Mouse (Mus musculus) embryonic facial prominence, embryonic 11.5 days (tissue): ENCODE results near the gene Acot11. TPM values are rescaled to one million over a fixed set of nuclear protein-coding genes. Genes with fewer than 3 reads are reported as not detected.
A peak's percentile ranks its signal among the peaks of the same experiment; 100 is the strongest.

Experiments
- ATAC-seq: fragments of 200-750 bp; cut with Nextera tagmentation; replicated peaks from 2 replicates; pipeline ENCODE4 v1.8.0; 2017; ENCODE audit warnings: low read depth; ENCODE audit not compliant: insufficient number of reproducible peaks, low FRiP score, low TSS enrichment
- DNase-seq: peaks from one replicate; pipeline ENCODE4 v3.0.0-alpha.2; 2015; ENCODE audit warnings: low spot score
- H3K27ac ChIP-seq: fragments of 300-500 bp; sonication (generic); replicated peaks from 2 replicates; pipeline ENCODE4 v1.5.1; 2014; ENCODE audit warnings: mild to moderate bottlenecking, low read depth, low read length, control low read depth
- H3K27me3 ChIP-seq: fragments of 300-500 bp; sonication (generic); 2 replicates; pipeline ENCODE4 v1.6.1; 2014; ENCODE audit warnings: mild to moderate bottlenecking, low read length, moderate library complexity, mixed read lengths; ENCODE audit not compliant: control insufficient read depth, insufficient read depth
- H3K36me3 ChIP-seq: fragments of 300-500 bp; sonication (generic); replicated peaks from 2 replicates; pipeline ENCODE4 v1.6.1; 2014; ENCODE audit warnings: low read depth, mild to moderate bottlenecking, low read length, moderate library complexity, mixed read lengths; ENCODE audit not compliant: control insufficient read depth, insufficient read depth
- H3K4me1 ChIP-seq: fragments of 300-500 bp; sonication (generic); 2 replicates; pipeline ENCODE4 v1.6.1; 2014; ENCODE audit warnings: low read length, mixed read lengths; ENCODE audit not compliant: control insufficient read depth, insufficient read depth
- H3K4me2 ChIP-seq: fragments of 300-500 bp; sonication (generic); 2 replicates; pipeline ENCODE4 v1.6.1; 2014; ENCODE audit warnings: low read depth, mild to moderate bottlenecking, control low read depth, low read length, moderate library complexity
- H3K4me3 ChIP-seq: fragments of 300-500 bp; sonication (generic); 2 replicates; pipeline ENCODE4 v1.5.1; 2014; ENCODE audit warnings: low read depth, low read length, control low read depth
- H3K9ac ChIP-seq: fragments of 300-500 bp; sonication (generic); replicated peaks from 2 replicates; pipeline ENCODE4 v1.6.1; 2014; ENCODE audit warnings: mild to moderate bottlenecking, control low read depth, low read length
- H3K9me3 ChIP-seq: fragments of 300-500 bp; sonication (generic); replicated peaks from 2 replicates; pipeline ENCODE4 v1.6.1; 2016; ENCODE audit warnings: mild to moderate bottlenecking, low read length, inconsistent platforms, mixed read lengths; ENCODE audit not compliant: control insufficient read depth
- WGBS: fragments of 180-500 bp; shearing (Covaris S2); extraction: QIAGEN DNeasy Blood & Tissue Kit; methylation state at CpG from one replicate; pipeline ENCODE4 v1.1.7; 2014; 5-methylcytosine and 5-hydroxymethylcytosine counted together
- polyA plus RNA-seq: library from polyadenylated mRNA; unstranded; fragments of >200 nt; fragmentation: Nextera tagmentation; extraction: Ambion mirVana; gene quantifications from 2 replicates; pipeline ENCODE4 v1.2.1, GENCODE M21; 2014

The Acot11 gene
- polyA plus RNA-seq, 1 experiment from 2014 or later = 1.1 TPM

DNA sequence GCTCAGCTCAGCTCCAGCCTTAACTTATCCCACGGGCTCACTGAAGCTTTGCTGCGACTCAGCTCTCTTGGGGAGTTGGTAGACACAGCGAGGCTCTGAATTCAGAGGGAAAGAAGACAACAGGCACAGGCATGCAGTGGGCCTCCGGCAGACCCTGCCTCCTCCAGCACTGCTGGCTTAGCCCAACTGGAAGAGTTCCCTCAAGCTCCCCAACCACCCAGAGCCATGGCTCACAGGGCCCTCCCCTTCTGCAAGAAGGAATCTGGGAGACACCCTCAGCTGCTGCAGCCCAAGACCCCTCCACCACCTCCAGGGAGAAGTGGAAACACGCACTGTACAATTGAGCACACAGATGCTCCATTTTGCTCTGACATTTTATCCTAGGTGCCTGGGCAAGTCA, 20.4 kb upstream of the Acot11 start:
- no peaks in the 10 kb centered on the region for H3K27me3 ChIP-seq

DNA sequence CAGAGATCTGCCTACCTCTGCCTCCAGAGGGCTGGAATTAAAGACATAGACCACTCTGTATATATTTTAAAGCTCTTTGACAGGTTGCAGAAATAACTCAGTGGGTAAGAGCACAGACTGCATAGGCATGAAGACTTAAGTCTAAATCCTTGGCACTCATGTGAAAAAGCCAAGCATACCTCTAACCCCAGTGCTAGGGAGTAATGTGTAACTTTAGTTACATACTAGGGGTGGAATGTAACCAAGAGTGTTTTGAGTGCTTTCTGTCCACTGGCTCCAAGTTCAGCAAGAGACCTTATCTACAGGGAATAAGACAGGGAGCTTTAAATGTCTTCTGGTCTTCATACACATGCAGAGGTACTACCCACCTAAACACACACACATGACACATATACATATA, 14.6 kb upstream of the Acot11 start:
- no peaks in the 10 kb centered on the region for H3K4me1 ChIP-seq
- H3K36me3 ChIP-seq = no peaks in the 10 kb centered on the region
- no peak for ATAC-seq
- no peak overlapping the region for H3K9ac ChIP-seq
- no peaks in the 10 kb centered on the region for H3K27me3 ChIP-seq
- no peak for DNase-seq
- no peaks in the 10 kb centered on the region for H3K9me3 ChIP-seq
- H3K4me2 ChIP-seq = no peak overlapping the region
- no peak overlapping the region for H3K27ac ChIP-seq
- H3K4me3 ChIP-seq = no peak overlapping the region

More for the DNA sequence above, 20.4 kb upstream of the Acot11 start:
- Histone ChIP-seq H3K4me1 (peaks cover 5% of the 10 kb centered on the region), H3K9me3 (no peaks in the 10 kb centered on the region), H3K4me2 (no peak overlapping the region), H3K27ac (no peak overlapping the region), H3K4me3 (no peak overlapping the region), H3K9ac (no peak overlapping the region), H3K36me3 (no peaks in the 10 kb centered on the region)
- no peak for ATAC-seq
- DNase-seq = no peak
- WGBS = 66% methylated on average over 5 of the region's 5 CpGs

DNA sequence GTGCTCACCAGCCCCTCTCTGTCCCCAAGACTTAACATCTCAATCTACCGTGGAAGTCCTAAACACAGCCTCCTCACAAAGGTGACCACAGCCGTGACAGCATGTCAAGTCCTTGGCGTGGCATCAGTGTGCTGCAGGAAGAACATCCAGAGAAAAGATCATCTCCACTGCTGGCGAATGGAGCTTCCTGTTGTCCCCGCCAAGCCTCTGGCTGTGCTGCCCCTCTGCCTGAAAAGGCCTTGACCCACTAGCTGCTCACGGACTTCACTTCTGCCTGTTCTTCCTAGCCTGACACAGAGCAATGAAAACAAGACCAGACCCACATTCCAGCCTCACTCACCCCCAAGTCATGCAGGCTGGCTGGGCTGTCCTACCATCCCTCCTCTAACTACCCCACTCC, 13.5 kb upstream of the Acot11 start:
- Histone ChIP-seq H3K9me3 (no peaks in the 10 kb centered on the region), H3K36me3 (no peaks in the 10 kb centered on the region), H3K9ac (no peak overlapping the region), H3K4me1 (no peaks in the 10 kb centered on the region), H3K4me3 (no peak overlapping the region), H3K27me3 (no peaks in the 10 kb centered on the region), H3K27ac (no peak overlapping the region), H3K4me2 (no peak overlapping the region)
- ATAC-seq (no peak), DNase-seq (no peak)
- 72% methylated on average over 6 of the region's 6 CpGs for WGBS

DNA sequence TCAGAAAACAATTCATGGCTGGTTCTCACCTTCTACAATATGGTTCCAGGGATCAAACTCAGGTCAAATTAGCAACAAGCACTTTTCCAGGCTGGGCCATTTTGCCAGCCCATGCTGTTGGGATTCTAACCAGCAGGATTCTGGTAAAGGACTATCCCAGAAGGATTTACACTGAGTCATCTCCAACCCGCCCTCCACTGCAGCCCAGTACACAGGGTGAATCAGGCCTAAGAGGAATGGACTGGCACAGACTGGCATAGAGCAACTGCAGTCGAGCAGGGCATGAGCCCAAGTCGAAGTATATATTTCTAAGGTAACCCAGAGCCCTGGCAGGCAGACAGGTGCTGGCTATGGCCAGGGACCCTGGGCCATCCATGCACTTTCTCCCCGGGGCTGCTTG, 12.2 kb upstream of the Acot11 start:
- WGBS = 92% methylated on average over 4 of the region's 4 CpGs
- Histone ChIP-seq H3K9me3 (no peaks in the 10 kb centered on the region), H3K36me3 (no peaks in the 10 kb centered on the region), H3K4me1 (no peaks in the 10 kb centered on the region), H3K4me3 (no peak overlapping the region), H3K27me3 (no peaks in the 10 kb centered on the region), H3K4me2 (no peak overlapping the region), H3K27ac (no peak overlapping the region), H3K9ac (no peak overlapping the region)
- ATAC-seq (no peak), DNase-seq (no peak)

DNA sequence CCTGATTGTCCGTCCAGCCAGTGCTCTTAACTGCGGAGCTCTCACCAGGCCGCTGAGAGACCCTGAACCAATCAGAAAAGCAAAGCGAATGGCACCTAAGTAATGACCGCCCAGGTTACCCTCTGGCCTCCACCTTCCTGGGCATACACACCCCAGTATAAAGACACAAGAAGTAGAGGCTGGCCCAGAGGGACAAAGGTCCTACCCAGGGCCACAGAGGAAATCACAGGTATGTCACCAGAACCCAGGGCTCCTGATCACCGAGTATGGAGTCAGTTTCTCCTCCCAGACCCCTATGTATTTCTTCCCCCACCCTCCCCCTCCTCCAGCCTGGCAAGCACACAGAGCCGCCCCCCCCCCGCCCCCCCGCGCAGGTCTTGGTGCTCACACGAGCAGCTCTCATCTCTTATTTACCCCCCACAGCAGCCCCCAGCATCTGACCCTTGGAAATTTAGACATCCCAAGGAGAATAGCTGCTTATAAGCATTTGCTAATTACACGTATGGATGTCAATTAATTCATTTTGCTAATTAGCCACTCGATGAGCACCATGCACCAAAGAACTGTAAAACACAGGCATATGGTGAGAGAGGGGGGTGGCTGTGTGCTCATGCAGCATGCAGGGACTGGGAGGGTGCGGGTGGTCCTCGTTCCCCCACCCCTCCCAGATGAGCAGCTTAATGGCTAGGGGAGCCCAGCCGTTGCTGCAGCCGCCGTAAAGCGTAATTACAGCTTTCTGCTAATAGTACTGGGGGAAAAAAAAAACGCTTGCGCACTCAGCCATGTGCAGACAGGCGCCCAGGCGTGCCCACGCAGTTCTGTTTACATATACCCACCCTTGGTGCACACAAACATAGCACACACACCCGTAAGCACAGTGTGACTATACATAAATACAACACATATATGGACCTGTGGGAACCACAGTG, 10.9 kb upstream of the Acot11 start:
- Histone ChIP-seq H3K9ac (no peak overlapping the region), H3K4me2 (no peak overlapping the region), H3K9me3 (no peaks in the 10 kb centered on the region), H3K27ac (no peak overlapping the region), H3K27me3 (no peaks in the 10 kb centered on the region), H3K4me1 (no peaks in the 10 kb centered on the region), H3K36me3 (no peaks in the 10 kb centered on the region), H3K4me3 (no peak overlapping the region)
- WGBS = 58% methylated on average over 25 of the region's 25 CpGs
- DNase-seq (peak; percentile 23), ATAC-seq (no peak)

DNA sequence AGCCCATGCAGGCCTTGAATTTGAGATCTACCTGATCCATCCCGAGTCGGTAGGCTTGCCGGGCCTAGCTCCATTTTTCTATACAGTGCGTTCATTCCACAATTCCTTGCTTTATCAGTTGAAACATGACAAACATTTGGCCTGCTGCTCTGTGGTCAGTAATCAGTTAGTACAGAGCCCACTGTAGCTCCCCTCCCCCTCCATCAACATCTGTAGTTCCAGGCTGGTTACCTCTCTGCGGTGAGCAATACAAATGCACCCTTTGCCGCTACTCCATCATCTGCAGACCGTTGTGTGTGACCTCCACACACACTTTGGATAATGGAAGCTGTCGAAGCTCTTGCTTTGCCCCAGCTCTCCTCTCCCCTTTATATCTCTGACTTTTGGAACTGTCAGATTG, 6.4 kb upstream of the Acot11 start:
- H3K4me1 ChIP-seq = no peaks in the 10 kb centered on the region
- H3K27me3 ChIP-seq = no peaks in the 10 kb centered on the region
- no peak overlapping the region for H3K4me3 ChIP-seq
- H3K9ac ChIP-seq = no peak overlapping the region
- H3K36me3 ChIP-seq = no peaks in the 10 kb centered on the region
- ATAC-seq (no peak), DNase-seq (no peak)
- 91% methylated on average over 8 of the region's 8 CpGs for WGBS
- H3K27ac ChIP-seq = no peak overlapping the region
- no peak overlapping the region for H3K4me2 ChIP-seq
- peaks cover 4% of the 10 kb centered on the region for H3K9me3 ChIP-seq

DNA sequence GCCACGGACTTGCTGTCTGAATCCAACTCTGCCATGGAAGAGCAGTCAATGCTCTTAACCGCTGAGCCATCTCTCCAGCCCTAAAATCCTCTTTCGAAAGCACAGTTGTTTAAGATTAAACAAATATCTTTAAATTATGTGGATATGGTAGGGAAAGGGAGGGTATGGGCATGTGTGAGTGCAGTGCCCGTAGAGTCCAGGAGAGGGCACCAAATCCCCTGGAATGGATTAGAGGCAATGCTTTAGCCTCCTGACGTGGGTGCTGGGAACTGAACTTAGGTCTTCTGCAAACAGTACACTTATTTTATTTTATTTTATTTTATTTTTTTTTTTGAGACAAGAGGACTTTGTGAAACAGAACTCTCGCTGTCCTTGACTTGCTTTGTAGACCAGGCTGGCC, 5.2 kb upstream of the Acot11 start:
- ATAC-seq = no peak

DNA sequence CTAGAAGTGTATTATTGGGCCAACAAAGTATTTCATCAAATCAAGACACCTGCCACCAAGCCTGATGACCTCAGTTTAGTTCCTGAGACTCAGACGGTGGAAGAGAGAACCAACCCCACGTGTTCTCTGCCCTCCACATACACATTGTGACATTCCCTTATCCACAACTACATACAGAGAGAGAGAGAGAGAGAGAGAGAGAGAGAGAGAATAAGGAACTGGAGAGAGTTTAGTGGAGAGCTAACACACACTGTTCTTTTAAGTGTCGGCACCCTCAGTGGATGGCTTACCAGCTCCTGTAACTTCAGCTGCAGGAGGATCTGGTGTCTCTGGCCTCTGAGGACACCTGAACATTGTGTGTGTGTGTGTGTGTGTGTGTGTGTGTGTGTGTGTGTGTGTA, 2.5 kb upstream of the Acot11 start:
- 77% methylated on average over 3 of the region's 3 CpGs for WGBS
- no peak overlapping the region for H3K9ac ChIP-seq

More for the DNA sequence above, 5.2 kb upstream of the Acot11 start:
- H3K4me1 ChIP-seq = no peaks in the 10 kb centered on the region
- H3K4me2 ChIP-seq = no peak overlapping the region
- DNase-seq = no peak
- H3K27me3 ChIP-seq = peaks cover 2% of the 10 kb centered on the region; the same call in 1 of the 2 replicates
- no peak overlapping the region for H3K9ac ChIP-seq
- WGBS = 87% methylated on average over 6 of the region's 6 CpGs
- H3K9me3 ChIP-seq = peaks cover 4% of the 10 kb centered on the region
- no peaks in the 10 kb centered on the region for H3K36me3 ChIP-seq
- H3K4me3 ChIP-seq = no peak overlapping the region
- no peak overlapping the region for H3K27ac ChIP-seq

More for the DNA sequence above, 2.5 kb upstream of the Acot11 start:
- no peak for DNase-seq
- Histone ChIP-seq H3K36me3 (no peaks in the 10 kb centered on the region), H3K4me1 (0 out of 2 replicates have a peak, but pooled peaks cover 2% of the 10 kb centered on the region), H3K27me3 (peaks cover 2% of the 10 kb centered on the region; the same call in 1 of the 2 replicates), H3K4me3 (no peak overlapping the region), H3K27ac (no peak overlapping the region), H3K4me2 (no peak overlapping the region), H3K9me3 (peaks cover 4% of the 10 kb centered on the region)
- no peak for ATAC-seq
